In genomic region chr13:114992260-114993014, GRCm38 (mm10) we compare ENCODE assay signal across 10 mouse cellular contexts.
DNase-seq lines count a peak whose midpoint lies in the region; ATAC-seq lines count a peak whose summit lies in the region.
"Had no signal": no experiment of that assay in that cellular context is flagged by ENCODE, and none has a peak within 500 bp of the region (broad histone marks: within the 10 kb centered on the region; RNA-seq: fewer than 3 reads in every experiment).

No protein-coding gene starts in this region.

- no peak overlapping the region for H3K9ac ChIP-seq in forebrain, embryonic 15.5 days (replicated peaks)
- no peak overlapping the region for H3K9ac ChIP-seq in limb, embryonic 13.5 days

- H3K27ac ChIP-seq in forebrain, embryonic 15.5 days (replicated peaks), result peak overlapping the region; percentile 50
- no peak overlapping the region for H3K27ac ChIP-seq in limb, embryonic 13.5 days
- H3K27ac ChIP-seq: kidney, postnatal 0 days had no signal

- no peak overlapping the region for H3K4me3 ChIP-seq in forebrain, embryonic 15.5 days
- no peak overlapping the region for H3K4me3 ChIP-seq in limb, embryonic 13.5 days

- H3K27me3 ChIP-seq in forebrain, embryonic 15.5 days, result no peaks in the 10 kb centered on the region
- H3K27me3 ChIP-seq in limb, embryonic 13.5 days, result no peaks in the 10 kb centered on the region

- H3K9me3 ChIP-seq in forebrain, embryonic 15.5 days, result no peaks in the 10 kb centered on the region
- H3K9me3 ChIP-seq in limb, embryonic 13.5 days, result no peaks in the 10 kb centered on the region

- ATAC-seq in forebrain, embryonic 15.5 days (replicated peaks), result peak; percentile 83
- no peak for ATAC-seq in limb, embryonic 13.5 days (ENCODE audit: low FRiP score, low read depth)

- H3K4me2 ChIP-seq in forebrain, embryonic 15.5 days (replicated peaks), result 0 out of 2 replicates have a peak overlapping the region, but pooled peaks have one; percentile 6
- peak overlapping the region; percentile 21; the same call in 1 of the 2 replicates for H3K4me2 ChIP-seq in limb, embryonic 13.5 days (replicated peaks)

- DNase-seq in right cerebral cortex, postnatal 25 days, result peak; percentile 11
- no peak for DNase-seq in right cerebral cortex, postnatal 36 days (ENCODE audit: low spot score in 2 of 2)
- DNase-seq in telencephalon, adult 2 months (ENCODE audit: low read depth, low spot score), result peak; percentile 4
- DNase-seq in frontal cortex, postnatal 14 days (ENCODE audit: low spot score in 2 of 2), result no peak
- DNase-seq in MN1 (ENCODE audit: low spot score), result no peak
- DNase-seq in kidney, postnatal 4 days, result no peak
- DNase-seq: lung, postnatal 4 days had no signal

- no peaks in the 10 kb centered on the region for H3K36me3 ChIP-seq in forebrain, embryonic 15.5 days
- H3K36me3 ChIP-seq in limb, embryonic 13.5 days, result no peaks in the 10 kb centered on the region

- WGBS in forebrain, embryonic 15.5 days, result 6% methylated on average over 14 of the region's 14 CpGs
- WGBS in limb, embryonic 13.5 days, result 27% methylated on average over 14 of the region's 14 CpGs

- H3K4me1 ChIP-seq in forebrain, embryonic 15.5 days, result peaks cover 15% of the 10 kb centered on the region
- peaks cover 9% of the 10 kb centered on the region; the same call in 1 of the 2 replicates for H3K4me1 ChIP-seq in limb, embryonic 13.5 days

Comparison
In these comparisons a context has a peak if more than half of its experiments do, and no peak if none do; other contexts are left out.
1. DNase-seq: peak in right cerebral cortex, postnatal 25 days (single experiment) and telencephalon, adult 2 months (single experiment); none in right cerebral cortex, postnatal 36 days (0 of 2), frontal cortex, postnatal 14 days (0 of 2), MN1 (single experiment) and kidney, postnatal 4 days (0 of 2).